Mouse (Mus musculus) thymus, adult 2 months (tissue): ENCODE measurements around the gene Hoxc12.

Source experiments
- CTCF ChIP-seq: fragments of 200-500 bp; IDR thresholded peaks from 2 replicates; pipeline ENCODE4 v1.5.1; 2012; ENCODE audit warnings: mild to moderate bottlenecking, control low read depth, low read length, moderate library complexity, borderline replicate concordance; ENCODE audit not compliant: control insufficient read depth, poor library complexity, insufficient read depth; ENCODE audit errors: extremely low read depth
- POLR2A ChIP-seq: fragments of 200-500 bp; IDR thresholded peaks from 2 replicates; pipeline ENCODE4 v1.6.1; 2012; ENCODE audit warnings: mild to moderate bottlenecking, low read length, control low read depth, moderate library complexity; ENCODE audit not compliant: control insufficient read depth, poor library complexity, insufficient read depth; ENCODE audit errors: extremely low read depth

DNA sequence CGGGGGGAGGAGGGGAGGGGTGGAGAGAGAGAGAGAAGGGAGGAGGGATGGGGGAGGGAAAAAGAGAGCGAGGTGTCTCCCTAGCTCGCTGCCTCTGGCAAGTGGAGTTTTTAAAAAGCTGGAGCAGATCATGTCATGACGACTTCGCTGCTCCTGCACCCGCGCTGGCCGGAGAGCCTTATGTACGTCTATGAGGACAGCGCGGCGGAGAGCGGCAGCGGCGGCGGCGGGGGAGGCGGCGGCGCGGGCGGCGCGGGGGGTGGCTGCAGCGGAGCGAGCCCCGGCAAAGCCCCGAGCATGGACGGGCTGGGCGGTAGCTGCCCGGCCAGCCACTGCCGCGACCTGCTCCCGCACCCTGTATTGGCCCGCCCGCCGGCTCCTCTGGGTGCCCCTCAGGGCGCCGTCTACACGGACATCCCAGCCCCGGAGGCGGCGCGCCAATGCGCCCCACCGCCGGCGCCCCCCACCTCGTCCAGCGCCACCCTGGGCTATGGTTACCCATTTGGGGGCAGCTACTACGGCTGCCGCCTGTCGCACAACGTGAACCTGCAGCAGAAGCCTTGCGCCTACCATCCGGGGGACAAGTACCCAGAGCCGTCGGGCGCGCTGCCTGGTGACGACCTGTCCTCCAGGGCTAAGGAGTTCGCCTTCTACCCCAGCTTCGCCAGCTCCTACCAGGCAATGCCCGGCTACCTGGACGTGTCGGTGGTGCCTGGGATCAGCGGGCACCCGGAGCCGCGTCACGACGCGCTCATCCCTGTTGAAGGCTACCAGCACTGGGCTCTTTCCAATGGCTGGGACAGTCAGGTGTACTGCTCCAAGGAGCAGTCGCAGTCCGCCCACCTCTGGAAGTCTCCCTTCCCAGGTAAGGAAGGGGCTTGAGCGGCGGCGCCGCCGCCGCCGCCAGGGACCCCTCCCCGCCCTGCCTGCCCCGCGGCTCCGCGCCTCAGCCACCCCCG is 15.2 kb upstream of the Hoxc12 start, which contains the start of gene Hoxc13:
- TF ChIP-seq CTCF = no peak
- TF ChIP-seq POLR2A = no peak
